ENCODE assay signal across 7 mouse cellular contexts in genomic region chr5:73292502-73293457, GRCm38 (mm10). TPM values are rescaled to one million over a fixed set of nuclear protein-coding genes. Genes with fewer than 3 reads are reported as not detected.
DNase-seq lines count a peak whose midpoint lies in the region; ATAC-seq lines count a peak whose summit lies in the region.

TSS of gene Ociad1 (plus strand) at chr5:73292784.

- H3K36me3 ChIP-seq in embryonic facial prominence, embryonic 11.5 days (replicated peaks; ENCODE audit: control insufficient read depth, insufficient read depth, low read depth, low read length), result peaks cover 7% of the 10 kb centered on the region
- H3K36me3 ChIP-seq in limb, embryonic 10.5 days, result peaks cover 34% of the 10 kb centered on the region
- peaks cover 16% of the 10 kb centered on the region for H3K36me3 ChIP-seq in midbrain, embryonic 13.5 days

- peak within 1 kb of the TSS; percentile 56 for H3K4me2 ChIP-seq in embryonic facial prominence, embryonic 11.5 days (ENCODE audit: low read depth, low read length)
- H3K4me2 ChIP-seq in midbrain, embryonic 13.5 days (replicated peaks), result peak within 1 kb of the TSS; percentile 78

- WGBS in embryonic facial prominence, embryonic 11.5 days, result under 1% methylated on average over 58 of the region's 58 CpGs
- under 1% methylated on average over 58 of the region's 58 CpGs for WGBS in limb, embryonic 10.5 days
- under 1% methylated on average over 58 of the region's 58 CpGs for WGBS in midbrain, embryonic 13.5 days

- H3K27me3 ChIP-seq in embryonic facial prominence, embryonic 11.5 days (ENCODE audit: control insufficient read depth, insufficient read depth, low read length), result no peaks in the 10 kb centered on the region
- no peaks in the 10 kb centered on the region for H3K27me3 ChIP-seq in limb, embryonic 10.5 days (ENCODE audit: low read depth, poor library complexity, severe bottlenecking)
- no peaks in the 10 kb centered on the region for H3K27me3 ChIP-seq in midbrain, embryonic 13.5 days

- no peaks in the 10 kb centered on the region for H3K4me1 ChIP-seq in embryonic facial prominence, embryonic 11.5 days (ENCODE audit: control insufficient read depth, insufficient read depth, low read length)
- H3K4me1 ChIP-seq in limb, embryonic 10.5 days, result peaks cover 9% of the 10 kb centered on the region
- H3K4me1 ChIP-seq in midbrain, embryonic 13.5 days (replicated peaks), result peaks cover 24% of the 10 kb centered on the region

- H3K9me3 ChIP-seq in embryonic facial prominence, embryonic 11.5 days (replicated peaks; ENCODE audit: control insufficient read depth, low read length), result no peaks in the 10 kb centered on the region
- H3K9me3 ChIP-seq in limb, embryonic 10.5 days (replicated peaks), result no peaks in the 10 kb centered on the region
- no peaks in the 10 kb centered on the region for H3K9me3 ChIP-seq in midbrain, embryonic 13.5 days

- peak; percentile 99 for ATAC-seq in embryonic facial prominence, embryonic 11.5 days (replicated peaks; ENCODE audit: insufficient number of reproducible peaks, low FRiP score, low TSS enrichment, low read depth)
- peak; percentile 94 for ATAC-seq in granulocyte monocyte progenitor cell, adult 5-6 weeks (replicated peaks; ENCODE audit: poor library complexity, severe bottlenecking)
- ATAC-seq in midbrain, embryonic 13.5 days, result peak; percentile 100

- peak within 1 kb of the TSS; percentile 95 for H3K4me3 ChIP-seq in embryonic facial prominence, embryonic 11.5 days (ENCODE audit: low read depth, low read length)
- H3K4me3 ChIP-seq in limb, embryonic 10.5 days, result peak within 1 kb of the TSS; percentile 82
- peak within 1 kb of the TSS; percentile 84 for H3K4me3 ChIP-seq in midbrain, embryonic 13.5 days (replicated peaks)

- H3K27ac ChIP-seq in embryonic facial prominence, embryonic 11.5 days (replicated peaks; ENCODE audit: low read depth, low read length), result peak within 1 kb of the TSS; percentile 88
- peak within 1 kb of the TSS; percentile 97 for H3K27ac ChIP-seq in limb, embryonic 10.5 days
- peak within 1 kb of the TSS; percentile 95 for H3K27ac ChIP-seq in midbrain, embryonic 13.5 days

- H3K9ac ChIP-seq in embryonic facial prominence, embryonic 11.5 days (replicated peaks; ENCODE audit: low read length), result peak within 1 kb of the TSS; percentile 92
- peak within 1 kb of the TSS; percentile 92 for H3K9ac ChIP-seq in midbrain, embryonic 13.5 days (replicated peaks)

- DNase-seq in adrenal gland, postnatal 14 days, result peak; percentile 98
- peak; percentile 99 for DNase-seq in embryonic facial prominence, embryonic 11.5 days (ENCODE audit: low spot score)
- peak; percentile 95 for DNase-seq in kidney, adult 11 months
- peak; percentile 99 for DNase-seq in limb, embryonic 10.5 days (ENCODE audit: low spot score)
- peak; percentile 89 for DNase-seq in spleen, adult 12 weeks (ENCODE audit: low spot score)

RNA-seq across cellular contexts. Expression of gene Ociad1, which starts in this region (rescaled TPM):
- 226 and 236 TPM in 2 replicates for total RNA-seq in adrenal gland, postnatal 14 days (2021)
- 158 and 160 TPM in 2 replicates for polyA plus RNA-seq in embryonic facial prominence, embryonic 11.5 days (2014; fragmentation: Nextera tagmentation; extraction: Ambion mirVana)
- total RNA-seq in granulocyte monocyte progenitor cell, adult 5-6 weeks (2014; fragmentation: Nextera tagmentation), result 197 and 204 TPM in 2 replicates
- total RNA-seq in granulocyte monocyte progenitor cell, adult 5-6 weeks (2017), result 272 and 305 TPM in 2 replicates
- polyA plus RNA-seq in limb, embryonic 10.5 days (2016; fragmentation: Nextera tagmentation; extraction: Ambion mirVana), result 130 and 154 TPM in 2 replicates
- 249 and 251 TPM in 2 replicates for polyA plus RNA-seq in midbrain, embryonic 13.5 days (2015; fragmentation: Nextera tagmentation; extraction: Ambion mirVana)

Comparison
In these comparisons a context has a peak if more than half of its experiments do, and no peak if none do; other contexts are left out.
1. Peak in every context shown above with its lines: DNase-seq, ATAC-seq, H3K4me3 ChIP-seq and H3K27ac ChIP-seq.